Mouse (Mus musculus) MEL (cell line): ENCODE results near the gene Nsun6. TPM values are rescaled to one million over a fixed set of nuclear protein-coding genes. Genes with fewer than 3 reads are reported as not detected.

Experiments
- DNase-seq: peaks from one replicate; pipeline ENCODE4 v3.0.0; 2011; ENCODE audit warnings: low read depth, low spot score
- H3K27ac ChIP-seq: 2 replicates; pipeline ENCODE4 v1.5.1; 2012; ENCODE audit warnings: low read depth, mild to moderate bottlenecking, control low read depth, low read length, moderate library complexity; ENCODE audit not compliant: control insufficient read depth
- H3K27me3 ChIP-seq, 2 experiments: fragments of 150-350 bp in 1 of 2; sonication (generic) in 1 of 2; 2 replicates each; pipeline ENCODE4 v1.6.1; 2012; ENCODE audit warnings: low read length in 2 of 2, mild to moderate bottlenecking in 2 of 2, improper control_type of control experiment in 1 of 2, moderate library complexity in 1 of 2; ENCODE audit not compliant: insufficient read depth in 2 of 2, control insufficient read depth in 1 of 2
- H3K36me3 ChIP-seq, 2 experiments: 2 replicates each; pipeline ENCODE4 v1.6.1; 2012 to 2014; ENCODE audit warnings: low read length in 2 of 2, improper control_type of control experiment in 1 of 2, inconsistent platforms in 1 of 2, mild to moderate bottlenecking in 1 of 2; ENCODE audit not compliant: insufficient read depth in 2 of 2, control insufficient read depth in 1 of 2
- H3K4me1 ChIP-seq, 2 experiments: fragments of 150-350 bp in 1 of 2; sonication (generic) in 1 of 2; 2 replicates each; pipeline ENCODE4 v1.6.1; 2012; ENCODE audit warnings: low read length in 2 of 2, improper control_type of control experiment in 1 of 2, mild to moderate bottlenecking in 1 of 2; ENCODE audit not compliant: insufficient read depth in 2 of 2, control insufficient read depth in 1 of 2
- H3K4me3 ChIP-seq, 2 experiments: fragments of 150-350 bp in 1 of 2; sonication (generic) in 1 of 2; 2 replicates each; pipeline ENCODE4 v1.5.1; 2012; ENCODE audit warnings: low read depth in 2 of 2, low read length in 2 of 2, mild to moderate bottlenecking in 2 of 2, moderate library complexity in 2 of 2, control low read depth in 1 of 2, improper control_type of control experiment in 1 of 2; ENCODE audit not compliant: control insufficient read depth in 1 of 2, insufficient read depth in 1 of 2
- H3K79me2 ChIP-seq: 2 replicates; pipeline ENCODE4 v1.6.1; 2012; ENCODE audit warnings: mild to moderate bottlenecking, low read length, moderate library complexity; ENCODE audit not compliant: control insufficient read depth, poor library complexity, insufficient read depth
- H3K9ac ChIP-seq: 2 replicates; pipeline ENCODE4 v1.6.1; 2012; ENCODE audit warnings: low read depth, mild to moderate bottlenecking, control low read depth, low read length, moderate library complexity; ENCODE audit not compliant: control insufficient read depth, poor library complexity, severe bottlenecking
- H3K9me3 ChIP-seq: fragments of 150-350 bp; sonication (generic); replicated peaks from 2 replicates; pipeline ENCODE4 v1.6.1; 2012; ENCODE audit warnings: mild to moderate bottlenecking, low read length, improper control_type of control experiment, moderate library complexity; ENCODE audit not compliant: insufficient read depth
- CHD1 ChIP-seq: IDR thresholded peaks from 2 replicates; pipeline ENCODE4 v1.6.1; 2012; ENCODE audit warnings: low read depth, mild to moderate bottlenecking, inconsistent platforms, low read length, improper control_type of control experiment
- CHD2 ChIP-seq: IDR thresholded peaks from 2 replicates; pipeline ENCODE4 v1.6.1; 2011; ENCODE audit warnings: low read length, improper control_type of control experiment
- CTCF ChIP-seq, 3 experiments: IDR thresholded peaks in 2 of 3; conservative IDR thresholded peaks in 1 of 3; 2 replicates each; pipeline ENCODE4 v1.5.1; 2011 to 2012; ENCODE audit warnings: low read length in 3 of 3, low read depth in 2 of 3, mild to moderate bottlenecking in 2 of 3, improper control_type of control experiment in 1 of 3, inconsistent platforms in 1 of 3, mixed read lengths in 1 of 3, moderate library complexity in 1 of 3; ENCODE audit not compliant: control insufficient read depth in 1 of 3, insufficient read depth in 1 of 3, poor library complexity in 1 of 3, severe bottlenecking in 1 of 3
- E2F4 ChIP-seq: IDR thresholded peaks from 2 replicates; pipeline ENCODE4 v1.6.1; 2011; ENCODE audit warnings: low read depth, low read length, improper control_type of control experiment, borderline replicate concordance
- ELF1 ChIP-seq: IDR thresholded peaks from 2 replicates; pipeline ENCODE4 v1.6.1; 2014; ENCODE audit warnings: low read depth, mild to moderate bottlenecking, inconsistent platforms, low read length, improper control_type of control experiment, moderate library complexity
- ETS1 ChIP-seq: IDR thresholded peaks from 2 replicates; pipeline ENCODE4 v1.6.1; 2012; ENCODE audit warnings: low read depth, mild to moderate bottlenecking, inconsistent platforms, low read length, improper control_type of control experiment, moderate library complexity
- GABPA ChIP-seq: IDR thresholded peaks from 2 replicates; pipeline ENCODE4 v1.6.1; 2012; ENCODE audit warnings: low read depth, mild to moderate bottlenecking, inconsistent platforms, low read length, improper control_type of control experiment, moderate library complexity
- HCFC1 ChIP-seq: IDR thresholded peaks from 2 replicates; pipeline ENCODE4 v1.6.1; 2012; ENCODE audit warnings: low read depth, mild to moderate bottlenecking, inconsistent platforms, low read length, improper control_type of control experiment, moderate library complexity
- KAT2A ChIP-seq: conservative IDR thresholded peaks from 2 replicates; pipeline ENCODE4 v1.6.1; 2012; ENCODE audit warnings: low read depth, low read length, improper control_type of control experiment, inconsistent platforms
- MAFK ChIP-seq: IDR thresholded peaks from 2 replicates; pipeline ENCODE4 v1.6.1; 2011; ENCODE audit warnings: low read depth, mild to moderate bottlenecking, low read length, improper control_type of control experiment, borderline replicate concordance
- MAX ChIP-seq: IDR thresholded peaks from 2 replicates; pipeline ENCODE4 v1.6.1; 2011; ENCODE audit warnings: low read length, improper control_type of control experiment
- MYC ChIP-seq: IDR thresholded peaks from 2 replicates; pipeline ENCODE4 v1.6.1; 2011; ENCODE audit warnings: low read depth, mild to moderate bottlenecking, low read length, improper control_type of control experiment, moderate library complexity
- NRF1 ChIP-seq: IDR thresholded peaks from 2 replicates; pipeline ENCODE4 v1.6.1; 2014; ENCODE audit warnings: low read depth, mild to moderate bottlenecking, inconsistent platforms, low read length, improper control_type of control experiment, moderate library complexity; ENCODE audit not compliant: poor library complexity, insufficient read depth, severe bottlenecking
- RAD21 ChIP-seq: IDR thresholded peaks from 2 replicates; pipeline ENCODE4 v1.6.1; 2011; ENCODE audit warnings: mild to moderate bottlenecking, low read depth, low read length, improper control_type of control experiment
- SMC3 ChIP-seq: IDR thresholded peaks from 2 replicates; pipeline ENCODE4 v1.6.1; 2011; ENCODE audit warnings: low read depth, low read length, improper control_type of control experiment
- TCF12 ChIP-seq: IDR thresholded peaks from 2 replicates; pipeline ENCODE4 v1.6.1; 2014; ENCODE audit warnings: low read depth, mild to moderate bottlenecking, inconsistent platforms, low read length, improper control_type of control experiment, moderate library complexity
- ZC3H11A ChIP-seq: IDR thresholded peaks from 2 replicates; pipeline ENCODE4 v1.6.1; 2012; ENCODE audit warnings: low read depth, mild to moderate bottlenecking, inconsistent platforms, low read length, improper control_type of control experiment
- ZNF384 ChIP-seq: IDR thresholded peaks from 2 replicates; pipeline ENCODE4 v1.6.1; 2012; ENCODE audit warnings: low read depth, mild to moderate bottlenecking, inconsistent platforms, low read length, improper control_type of control experiment
- polyA plus RNA-seq, 2 experiments: library from polyadenylated mRNA; stranded (reverse) in 1 of 2; unstranded in 1 of 2; fragments of >175 nt in 1 of 2; fragments of >200 nt in 1 of 2; gene quantifications; 2 replicates each; pipeline versions ENCODE4 v1.2.1 to v1.2.4; 2012; ENCODE audit warnings: low replicate concordance in 2 of 2, low read depth in 1 of 2; ENCODE audit not compliant: insufficient read length in 2 of 2, insufficient read depth in 1 of 2, missing spikeins in 1 of 2
- total RNA-seq: library from RNA; depleted of rRNA; stranded (reverse); fragments of 300-350 nt; gene quantifications from 2 replicates; pipeline ENCODE4 v1.2.3, GENCODE M21; 2012

Nsun6 gene
- total and polyA plus RNA-seq, 3 experiments: 5.4 to 6.3 TPM; not detected in 1

DNA sequence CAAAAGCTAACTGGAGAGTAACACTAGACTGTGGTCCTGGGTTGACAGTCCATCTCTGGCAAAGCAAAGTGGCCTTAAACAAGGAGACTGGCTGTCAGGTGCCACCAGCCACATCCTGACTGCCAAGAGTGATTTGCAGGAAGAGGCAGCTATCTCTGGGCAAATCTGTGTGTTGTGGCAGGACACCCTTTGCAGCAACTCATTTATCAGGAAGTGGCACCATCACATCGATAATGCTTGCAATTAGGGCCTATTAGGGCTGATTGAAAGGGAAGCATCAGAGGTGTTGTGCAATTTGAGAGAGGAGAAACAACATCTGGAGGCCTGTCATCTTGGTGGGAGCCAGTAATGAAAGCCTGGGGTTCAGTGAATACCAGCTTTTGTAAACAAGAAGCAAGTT is 49.5 kb upstream of the Nsun6 start:
- H3K27me3 ChIP-seq: no peaks in the 10 kb centered on the region
- no peak for DNase-seq
- no peaks in the 10 kb centered on the region for H3K4me1 ChIP-seq
- no peak overlapping the region for H3K9ac ChIP-seq
- no peaks in the 10 kb centered on the region for H3K9me3 ChIP-seq
- H3K4me3 ChIP-seq: no peak overlapping the region
- no peak for TF ChIP-seq ETS1
- TF ChIP-seq NRF1: no peak
- no peak for TF ChIP-seq MYC
- TF ChIP-seq GABPA: no peak
- no peak for TF ChIP-seq ELF1
- no peak for TF ChIP-seq ZC3H11A
- no peak for TF ChIP-seq KAT2A
- TF ChIP-seq MAX: no peak
- TF ChIP-seq MAFK: no peak
- TF ChIP-seq HCFC1: no peak
- no peak for TF ChIP-seq CTCF (IDR thresholded peaks at IDR 0.05 in 2 of 3, conservative IDR thresholded peaks at IDR 0.05 in 1 of 3; ENCODE audit: control insufficient read depth in 1 of 3, insufficient read depth in 1 of 3, low read depth in 2 of 3, low read length in 3 of 3, poor library complexity in 1 of 3, severe bottlenecking in 1 of 3)
- TF ChIP-seq CHD2: no peak
- no peak for TF ChIP-seq CHD1
- no peak for TF ChIP-seq E2F4
- no peak for TF ChIP-seq SMC3
- no peaks in the 10 kb centered on the region for H3K36me3 ChIP-seq
- H3K27ac ChIP-seq: no peak overlapping the region
- no peaks in the 10 kb centered on the region for H3K79me2 ChIP-seq

- no peak overlapping the region for H3K27ac ChIP-seq
- H3K4me3 ChIP-seq: no peak overlapping the region
- no peak overlapping the region for H3K9ac ChIP-seq
- H3K4me1 ChIP-seq: no peaks in the 10 kb centered on the region
- peak; percentile 57 for DNase-seq
- H3K79me2 ChIP-seq: no peaks in the 10 kb centered on the region
- no peaks in the 10 kb centered on the region for H3K27me3 ChIP-seq
- H3K36me3 ChIP-seq: no peaks in the 10 kb centered on the region
- TF ChIP-seq ZNF384: peak; percentile 98
- TF ChIP-seq RAD21: peak; percentile 97
- TF ChIP-seq SMC3: peak; percentile 82
- peak; percentile 93 for TF ChIP-seq ZC3H11A
- TF ChIP-seq CTCF (IDR thresholded peaks at IDR 0.05 in 2 of 3, conservative IDR thresholded peaks at IDR 0.05 in 1 of 3; ENCODE audit: control insufficient read depth in 1 of 3, insufficient read depth in 1 of 3, low read depth in 2 of 3, low read length in 3 of 3, poor library complexity in 1 of 3, severe bottlenecking in 1 of 3): peak in 2 of 3 experiments; percentile 23 to 67; a peak in 4 of 6 replicates
- TF ChIP-seq TCF12: no peak
- TF ChIP-seq, all 39 proteins: peak for 5
- no peaks in the 10 kb centered on the region for H3K9me3 ChIP-seq
Measured at GRCm38 (mm10) chr2:15096514-15097090, 41.7 kb upstream of the Nsun6 start.
